Mouse (Mus musculus) megakaryocyte-erythroid progenitor cell, adult 5-6 weeks (primary cell): ENCODE data around the gene Aamp. TPM values are rescaled to one million over a fixed set of nuclear protein-coding genes. Genes with fewer than 3 reads are reported as not detected.
A peak's percentile ranks its signal among the peaks of the same experiment; 100 is the strongest.

Source experiments
- ATAC-seq: replicated peaks from 2 replicates; pipeline ENCODE4 v1.8.0; 2016; ENCODE audit warnings: mild to moderate bottlenecking, inconsistent platforms; ENCODE audit not compliant: severe bottlenecking, poor library complexity, low FRiP score, low TSS enrichment
- total RNA-seq, 2 experiments: library from RNA; stranded (forward) in 1 of 2; stranded (reverse) in 1 of 2; fragments of 200-1000, 215-1000 nt in 1 of 2; fragments of >200 nt in 1 of 2; fragmentation: Nextera tagmentation in 1 of 2; gene quantifications; 2 replicates each; pipeline ENCODE4 v1.2.3; 2014 to 2017

The Aamp gene
- total RNA-seq, 2 experiments from 2014 or later = 90.5 to 95.3 TPM

- ATAC-seq = no peak; the same call in 1 of the 2 replicates
Observed at GRCm38 (mm10) chr1:74248799-74249198, 35.7 kb downstream of the Aamp start.

GRCm38 (mm10) chr1:74245525-74245924 is 39.0 kb downstream of the Aamp start:
- ATAC-seq = no peak

GRCm38 (mm10) chr1:74240832-74241231 is 43.7 kb downstream of the Aamp start:
- no peak for ATAC-seq

- ATAC-seq = no peak
Observed at GRCm38 (mm10) chr1:74240311-74240710, 44.2 kb downstream of the Aamp start.

DNA sequence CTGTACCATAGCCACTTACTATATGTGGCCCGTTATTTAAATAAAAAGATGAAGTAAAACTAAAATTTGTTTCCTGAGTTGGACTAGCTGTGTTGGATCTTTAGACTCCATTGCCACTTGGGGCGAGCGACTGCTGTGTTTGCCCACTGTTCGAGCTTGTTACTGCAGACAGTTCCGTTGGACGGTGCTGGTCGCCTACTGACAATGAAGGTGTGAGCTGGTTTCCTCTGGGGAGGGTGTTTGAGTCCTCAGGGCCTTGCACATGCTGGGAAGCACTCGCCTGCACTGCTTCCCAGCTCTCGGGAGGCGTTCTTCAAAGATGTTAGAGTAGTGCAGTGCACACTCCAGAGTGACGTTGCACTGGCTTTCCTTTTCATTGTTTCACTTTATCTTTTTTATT is 44.9 kb downstream of the Aamp start:
- ATAC-seq = no peak

DNA sequence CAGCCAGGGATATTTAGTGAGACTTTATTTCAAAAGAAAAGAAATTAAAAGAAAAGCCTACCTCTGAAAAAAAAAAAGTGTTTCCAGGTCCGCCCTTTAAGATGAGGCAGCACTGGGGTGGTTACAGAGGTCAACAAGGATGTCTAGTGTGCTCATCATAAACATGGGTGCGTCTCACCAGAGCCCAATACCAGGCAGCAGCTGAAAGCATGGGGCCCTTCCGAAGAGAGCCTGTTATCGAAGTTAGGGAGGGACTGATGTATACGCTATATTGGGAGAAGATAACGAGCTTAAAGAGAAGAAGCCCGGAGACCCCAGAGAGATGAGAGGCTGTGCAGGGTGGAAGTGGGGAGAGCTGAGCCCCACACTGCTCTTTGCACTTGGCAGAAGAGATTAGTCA is 45.4 kb downstream of the Aamp start:
- peak; percentile 35; the same call in 1 of the 2 replicates for ATAC-seq

DNA sequence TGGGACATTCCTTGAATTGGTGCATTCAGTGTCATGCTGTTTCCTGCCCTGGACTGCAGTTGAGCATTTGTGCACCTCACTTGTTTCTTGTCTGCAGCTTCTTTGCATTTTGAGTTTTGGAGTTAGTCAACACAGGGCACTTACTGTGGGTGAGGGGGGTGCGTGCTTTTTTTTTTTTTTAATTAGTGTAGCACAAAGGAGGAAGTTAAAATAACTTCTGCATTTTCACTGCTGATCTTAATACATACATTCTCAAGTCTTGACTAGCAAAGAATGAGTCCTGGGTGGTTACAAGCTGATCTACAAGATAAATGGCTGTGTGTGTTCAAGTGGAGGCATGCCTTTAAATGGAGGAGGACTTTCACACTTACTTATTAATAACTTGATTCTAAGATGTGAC is 46.4 kb downstream of the Aamp start:
- ATAC-seq = no peak

- no peak for ATAC-seq
Observed at GRCm38 (mm10) chr1:74237671-74238070, 46.9 kb downstream of the Aamp start.

GRCm38 (mm10) chr1:74236590-74237317 is 47.8 kb downstream of the Aamp start:
- peak; percentile 73 for ATAC-seq

DNA sequence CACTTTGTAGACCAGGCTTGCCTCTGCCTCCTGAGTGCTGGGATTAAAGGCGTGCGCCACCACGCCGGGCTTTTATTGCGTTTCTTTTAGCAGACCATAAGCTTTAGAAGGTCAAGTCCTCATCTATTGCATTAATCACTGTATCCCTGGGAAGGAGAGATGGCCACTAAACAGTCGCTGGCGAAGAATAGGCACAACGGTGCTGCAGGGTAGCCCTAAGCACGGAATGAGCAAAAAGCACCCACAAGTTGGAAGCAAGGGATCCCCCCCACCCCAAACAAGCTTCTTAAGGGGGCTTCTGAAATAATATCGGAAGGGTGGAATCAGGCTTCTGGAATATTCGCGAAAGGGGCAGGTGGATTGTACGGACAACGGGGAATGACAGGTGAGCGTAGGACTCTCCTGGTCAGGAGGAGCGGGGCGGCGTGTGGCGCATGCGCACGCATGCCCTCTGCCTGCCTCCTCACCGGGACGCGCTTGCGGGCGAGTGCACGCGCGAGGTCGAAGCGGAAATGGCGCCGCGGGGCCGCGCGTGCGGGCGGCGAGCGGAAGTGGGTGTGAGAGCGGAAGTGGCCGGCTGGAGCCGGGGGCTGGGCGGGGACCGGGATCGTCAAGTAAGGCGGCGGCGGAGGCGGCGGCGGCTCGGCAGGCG is 48.5 kb downstream of the Aamp start, which contains the start of gene Arpc2:
Arpc2 (plus strand) TSS at position 147 of the 652 bp plus-strand sequence.
- peak; percentile 62 for ATAC-seq

GRCm38 (mm10) chr1:74230992-74231391 is 53.5 kb downstream of the Aamp start:
- ATAC-seq = peak; percentile 67

DNA sequence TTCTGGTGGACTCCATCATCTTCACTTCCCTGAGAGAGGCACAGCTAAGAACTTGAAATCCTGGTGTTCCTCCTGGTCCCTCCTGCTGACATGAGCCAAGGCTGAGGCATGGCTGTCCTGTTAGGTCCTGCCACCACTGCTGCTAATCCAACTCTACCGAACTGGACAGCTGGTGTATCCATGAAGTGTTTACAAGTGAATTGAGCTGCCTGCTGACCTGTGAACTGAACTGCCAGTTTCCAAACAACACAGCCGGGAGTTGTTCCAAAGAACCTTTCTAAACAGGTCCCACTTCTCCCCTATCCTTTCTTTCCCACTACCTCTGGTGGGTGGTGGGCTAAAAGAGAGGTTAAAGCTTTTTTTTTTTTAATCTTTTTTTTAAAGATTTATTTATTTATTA is 54.6 kb downstream of the Aamp start:
- ATAC-seq = no peak

Other genes starting within 250 kb of the Aamp start
- gene Tns1, start 160.3 kb downstream of the Aamp start, total RNA-seq (2014; fragmentation: Nextera tagmentation) = 62.1 and 69.2 TPM in 2 replicates
- gene Tns1, start 160.3 kb downstream of the Aamp start, total RNA-seq (2017) = 17.3 and 25.3 TPM in 2 replicates
- not detected in 2 replicates for gene Rufy4, start 159.2 kb downstream of the Aamp start, total RNA-seq (2014; fragmentation: Nextera tagmentation)
- gene Rufy4, start 159.2 kb downstream of the Aamp start, total RNA-seq (2017) = 0.70 TPM in 1 of 2 replicates, not detected in the other
- 1.5 TPM in 1 of 2 replicates, not detected in the other for gene Cxcr2, start 130.7 kb downstream of the Aamp start, total RNA-seq (2014; fragmentation: Nextera tagmentation)
- gene Cxcr2, start 130.7 kb downstream of the Aamp start, total RNA-seq (2017) = 0.38 and 0.57 TPM in 2 replicates
- not detected in 2 replicates for gene Cxcr1, start 90.1 kb downstream of the Aamp start, total RNA-seq (2014; fragmentation: Nextera tagmentation)
- not detected in 2 replicates for gene Cxcr1, start 90.1 kb downstream of the Aamp start, total RNA-seq (2017)
- gene Arpc2, start 48.7 kb downstream of the Aamp start, total RNA-seq (2014; fragmentation: Nextera tagmentation) = 211 and 242 TPM in 2 replicates
- 228 and 233 TPM in 2 replicates for gene Arpc2, start 48.7 kb downstream of the Aamp start, total RNA-seq (2017)
- gene Gpbar1, start 6.2 kb downstream of the Aamp start, total RNA-seq (2014; fragmentation: Nextera tagmentation) = 1.0 TPM in 1 of 2 replicates, not detected in the other
- not detected in 2 replicates for gene Gpbar1, start 6.2 kb downstream of the Aamp start, total RNA-seq (2017)
- gene Pnkd, start 192 bp upstream of the Aamp start, total RNA-seq (2014; fragmentation: Nextera tagmentation) = 22.4 and 50.1 TPM in 2 replicates
- gene Pnkd, start 192 bp upstream of the Aamp start, total RNA-seq (2017) = 14.1 and 22.8 TPM in 2 replicates
- gene Tmbim1, start 20.9 kb upstream of the Aamp start, total RNA-seq (2014; fragmentation: Nextera tagmentation) = 10.1 and 16.8 TPM in 2 replicates
- 13.6 and 13.9 TPM in 2 replicates for gene Tmbim1, start 20.9 kb upstream of the Aamp start, total RNA-seq (2017)
- not detected in 2 replicates for gene Catip, start 77.4 kb upstream of the Aamp start, total RNA-seq (2014; fragmentation: Nextera tagmentation)
- not detected in 2 replicates for gene Catip, start 77.4 kb upstream of the Aamp start, total RNA-seq (2017)
- not detected in 2 replicates for gene Slc11a1, start 90.5 kb upstream of the Aamp start, total RNA-seq (2014; fragmentation: Nextera tagmentation)
- 0.42 TPM in 1 of 2 replicates, not detected in the other for gene Slc11a1, start 90.5 kb upstream of the Aamp start, total RNA-seq (2017)
- gene Ctdsp1, start 106.8 kb upstream of the Aamp start, total RNA-seq (2014; fragmentation: Nextera tagmentation) = 84.0 and 87.0 TPM in 2 replicates
- 19.5 and 26.8 TPM in 2 replicates for gene Ctdsp1, start 106.8 kb upstream of the Aamp start, total RNA-seq (2017)
- not detected in 2 replicates for gene Vil1, start 124.6 kb upstream of the Aamp start, total RNA-seq (2014; fragmentation: Nextera tagmentation)
- not detected in 2 replicates for gene Vil1, start 124.6 kb upstream of the Aamp start, total RNA-seq (2017)
- gene Cnot9, start 221.3 kb upstream of the Aamp start, total RNA-seq (2014; fragmentation: Nextera tagmentation) = 65.5 and 83.3 TPM in 2 replicates
- gene Cnot9, start 221.3 kb upstream of the Aamp start, total RNA-seq (2017) = 122 and 130 TPM in 2 replicates